Mouse (Mus musculus): ENCODE results near the gene Fbxw24.
"Not testable (repeated sequence)": the region's sequence is repeated elsewhere in the genome, so short reads cannot be mapped to it uniquely, and the experiment has no call there.

The Fbxw24 gene

GRCm38 (mm10) chr9:109625957-109626356, at the start of gene Fbxw24:
TSS of gene Fbxw24 (minus strand) at chr9:109626057.
- not testable (repeated sequence) for DNase-seq

DNA sequence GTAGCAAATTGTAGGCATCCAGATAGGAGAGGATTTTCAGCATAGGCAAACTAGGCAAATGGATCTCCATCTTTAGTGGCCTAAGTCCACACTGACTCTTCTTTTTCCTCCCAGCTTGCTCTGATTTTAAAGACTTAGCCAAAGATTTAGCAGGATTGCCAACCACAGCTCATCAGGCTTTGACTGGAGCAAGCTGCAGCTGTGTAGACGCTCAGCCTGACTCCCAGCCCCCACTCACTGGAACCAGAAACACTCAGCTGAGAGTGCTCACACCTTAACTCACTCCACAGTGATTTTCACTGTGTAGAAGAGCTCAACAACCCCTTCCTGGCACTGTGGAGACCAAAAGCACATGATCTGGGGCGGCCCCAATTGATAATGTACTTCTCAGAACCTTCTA, 38.7 kb upstream of the Fbxw24 start, which contains the start of gene Fbxw25:
Gene Fbxw25, minus strand, starts transcription at position 101 of the 400 bp plus-strand sequence.
- DNase-seq, result not testable (repeated sequence)

- peak; percentile 44 for DNase-seq
Observed at GRCm38 (mm10) chr9:109606837-109607236, 19.0 kb downstream of the Fbxw24 start.

GRCm38 (mm10) chr9:109602128-109602527, 23.7 kb downstream of the Fbxw24 start:
- not testable (repeated sequence) for DNase-seq

- no peak for DNase-seq
Observed at GRCm38 (mm10) chr9:109597226-109597625, 28.6 kb downstream of the Fbxw24 start.

DNA sequence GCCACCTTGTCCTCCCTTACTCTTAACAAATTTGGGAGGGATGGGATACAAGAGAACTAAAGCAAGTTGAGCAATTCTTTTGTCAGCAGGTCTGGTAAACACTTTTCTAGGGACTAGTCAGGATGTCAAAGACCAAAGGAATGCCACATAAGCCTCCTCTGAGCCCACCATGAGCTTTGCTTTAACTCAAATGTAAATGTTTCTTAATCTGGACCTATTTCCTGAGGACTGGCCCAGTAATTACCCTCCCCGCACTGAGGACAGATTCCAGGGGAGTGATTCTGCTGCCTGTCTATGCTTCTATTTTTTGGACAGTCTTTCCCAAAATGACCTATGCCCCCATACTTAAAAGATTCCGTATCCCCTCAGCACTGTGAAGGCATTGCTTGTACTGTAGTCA, 31.0 kb downstream of the Fbxw24 start:
- no peak for DNase-seq

- not testable (repeated sequence) for DNase-seq
Observed at GRCm38 (mm10) chr9:109568162-109568561, 57.7 kb downstream of the Fbxw24 start, which contains the start of gene Fbxw15. TSS of gene Fbxw15 (minus strand) at chr9:109568262.

DNA sequence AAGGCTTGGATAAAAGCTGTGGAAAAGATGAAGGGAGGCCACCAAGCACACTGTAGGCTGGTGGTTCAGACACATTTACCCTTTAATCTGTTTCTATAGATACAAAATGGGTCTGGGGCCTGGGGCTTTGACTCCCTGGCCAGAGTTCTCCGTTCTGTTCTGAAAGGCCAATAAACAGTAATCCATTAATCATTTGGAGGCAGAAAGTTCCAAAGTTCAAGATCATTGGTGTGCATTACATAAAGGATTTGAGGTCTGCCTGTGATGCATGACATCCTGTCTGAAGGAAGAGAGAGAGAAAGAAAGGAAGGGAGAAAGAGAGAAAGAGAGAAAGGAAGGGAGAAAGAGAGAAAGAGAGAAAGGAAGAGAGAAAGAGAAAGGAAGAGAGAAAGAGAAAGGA, 60.3 kb downstream of the Fbxw24 start:
- DNase-seq, result peak; percentile 15

- not testable (repeated sequence) for DNase-seq
Observed at GRCm38 (mm10) chr9:109562106-109562505, 63.8 kb downstream of the Fbxw24 start.

DNA sequence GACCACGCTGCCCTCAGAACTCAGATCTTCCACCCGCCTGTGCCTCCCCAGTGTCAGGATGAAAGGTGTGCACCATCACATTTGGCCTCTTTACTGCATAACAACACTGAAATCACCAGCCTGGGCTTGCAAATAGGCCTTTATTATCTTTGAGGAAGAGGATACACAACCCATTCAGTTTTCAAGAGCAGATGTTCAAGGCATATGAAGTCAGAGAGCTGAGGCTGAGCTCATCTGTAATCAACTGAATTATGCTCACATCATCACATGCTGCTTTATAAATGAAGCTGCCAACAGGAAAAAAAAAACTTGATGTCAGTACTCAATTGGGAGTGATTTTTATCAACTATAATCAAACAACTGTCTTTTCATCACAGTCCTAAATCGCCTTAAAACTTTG, 73.4 kb downstream of the Fbxw24 start:
- DNase-seq, result no peak

Measured in kidney, adult 18-20 months (tissue).